Mouse (Mus musculus) retina, postnatal 7 days (tissue): Measurements from ENCODE around the gene Hnrnpl.

Experiments
- DNase-seq: peaks from one replicate; pipeline ENCODE4 v3.0.0-alpha.2; 2012; ENCODE audit warnings: low read depth, low spot score

The Hnrnpl gene

DNA sequence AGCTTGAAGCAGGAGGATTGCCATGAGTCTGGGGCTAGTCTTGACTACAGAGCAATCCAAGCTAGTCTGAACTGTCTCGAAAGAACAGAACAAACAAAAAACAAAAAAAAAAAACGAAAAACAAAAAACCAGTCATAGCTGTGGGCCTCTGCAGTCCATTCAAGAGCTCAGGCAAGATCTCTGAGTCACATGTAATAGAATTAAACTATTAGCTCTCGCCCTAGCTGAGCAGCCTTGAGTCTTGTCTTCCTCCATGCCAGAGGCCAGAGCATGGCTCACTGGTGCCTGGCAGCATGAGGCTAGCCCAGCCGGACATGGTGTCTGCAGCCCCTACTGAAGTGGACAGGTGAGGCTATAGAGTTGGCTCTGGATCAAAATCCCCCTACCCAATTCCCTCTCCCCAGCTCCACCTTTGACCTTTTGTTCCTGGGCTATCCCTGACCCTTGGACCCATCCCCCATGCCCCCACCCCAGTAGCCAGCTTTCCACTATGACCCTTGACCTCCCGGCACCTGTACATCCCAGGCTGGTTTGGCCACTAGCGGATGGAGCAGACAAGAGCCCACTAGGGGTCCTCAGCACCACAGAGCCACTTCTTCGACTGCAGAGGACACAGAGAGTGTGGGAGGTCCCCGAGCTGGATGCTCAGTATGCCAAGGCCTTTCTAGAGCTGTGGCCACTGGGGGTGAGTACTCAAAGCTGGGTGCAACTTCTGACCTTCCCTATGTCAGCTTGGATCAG, 18.1 kb upstream of the Hnrnpl start:
- DNase-seq: no peak

DNA sequence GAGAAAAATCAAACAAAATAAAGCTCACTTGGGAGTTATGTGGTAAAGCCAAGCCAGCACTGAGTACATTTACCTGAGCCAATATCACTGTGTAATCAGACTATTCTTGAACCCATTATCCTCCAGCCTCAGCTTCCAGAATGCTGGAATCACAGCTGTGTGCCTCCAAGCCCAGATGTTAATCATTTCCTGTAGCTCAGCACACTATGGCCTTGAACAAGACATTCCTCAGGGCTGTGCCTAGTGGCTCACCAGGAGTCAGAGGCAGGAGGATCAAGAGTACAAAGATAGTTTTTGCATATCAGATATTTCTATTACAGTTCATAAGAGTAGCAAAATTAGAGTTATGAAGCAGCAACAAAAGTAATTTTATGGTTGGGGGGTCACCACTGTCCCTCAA, 16.6 kb upstream of the Hnrnpl start:
- DNase-seq: no peak

GRCm38 (mm10) chr7:28792391-28793185, 15.8 kb upstream of the Hnrnpl start:
- no peak for DNase-seq

DNA sequence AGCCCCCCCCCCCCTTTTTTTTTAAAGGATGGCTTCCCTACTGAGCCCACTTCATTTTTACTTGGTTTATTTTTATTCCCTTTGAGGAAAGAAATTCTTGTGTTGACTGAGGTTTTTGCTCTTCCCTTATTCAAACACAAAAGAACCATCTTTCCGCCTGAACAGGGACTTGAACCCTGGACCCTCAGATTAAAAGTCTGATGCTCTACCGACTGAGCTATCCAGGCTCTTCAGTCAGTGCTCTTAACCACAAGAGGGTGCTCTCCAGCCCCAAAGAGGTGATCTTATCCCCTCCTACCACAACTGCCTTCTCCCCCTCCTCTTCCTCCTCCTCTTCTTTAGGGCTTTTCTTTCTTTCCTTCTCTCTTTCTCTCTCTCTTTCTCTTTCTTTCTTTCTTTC, 14.5 kb upstream of the Hnrnpl start:
- DNase-seq: no peak

GRCm38 (mm10) chr7:28794496-28794895, 13.8 kb upstream of the Hnrnpl start:
- no peak for DNase-seq

GRCm38 (mm10) chr7:28795832-28796231, 12.5 kb upstream of the Hnrnpl start:
- DNase-seq: no peak

GRCm38 (mm10) chr7:28796562-28796975, 11.8 kb upstream of the Hnrnpl start:
- DNase-seq: peak; percentile 62

DNA sequence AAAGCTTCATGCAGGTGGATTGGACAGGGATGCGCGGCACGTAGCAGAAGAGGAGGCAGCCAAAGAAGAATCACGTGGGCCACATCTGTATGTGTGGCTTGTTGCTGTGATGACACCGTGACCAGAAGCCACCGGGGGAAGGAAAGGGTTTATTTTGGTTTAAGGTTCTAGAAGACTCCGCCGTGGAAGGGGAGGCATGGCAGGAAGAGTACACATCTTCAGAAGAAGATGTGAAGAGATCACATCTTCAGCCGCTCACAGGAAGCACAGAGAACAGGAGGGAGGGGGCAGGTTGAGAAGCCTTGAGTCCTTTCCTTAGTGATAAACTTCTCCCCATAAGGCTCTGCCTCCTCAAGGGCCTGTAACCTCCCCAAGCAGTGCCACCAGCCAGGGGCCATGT, 8.3 kb upstream of the Hnrnpl start:
- no peak for DNase-seq

GRCm38 (mm10) chr7:28801451-28801850, 6.9 kb upstream of the Hnrnpl start:
- DNase-seq: no peak

DNA sequence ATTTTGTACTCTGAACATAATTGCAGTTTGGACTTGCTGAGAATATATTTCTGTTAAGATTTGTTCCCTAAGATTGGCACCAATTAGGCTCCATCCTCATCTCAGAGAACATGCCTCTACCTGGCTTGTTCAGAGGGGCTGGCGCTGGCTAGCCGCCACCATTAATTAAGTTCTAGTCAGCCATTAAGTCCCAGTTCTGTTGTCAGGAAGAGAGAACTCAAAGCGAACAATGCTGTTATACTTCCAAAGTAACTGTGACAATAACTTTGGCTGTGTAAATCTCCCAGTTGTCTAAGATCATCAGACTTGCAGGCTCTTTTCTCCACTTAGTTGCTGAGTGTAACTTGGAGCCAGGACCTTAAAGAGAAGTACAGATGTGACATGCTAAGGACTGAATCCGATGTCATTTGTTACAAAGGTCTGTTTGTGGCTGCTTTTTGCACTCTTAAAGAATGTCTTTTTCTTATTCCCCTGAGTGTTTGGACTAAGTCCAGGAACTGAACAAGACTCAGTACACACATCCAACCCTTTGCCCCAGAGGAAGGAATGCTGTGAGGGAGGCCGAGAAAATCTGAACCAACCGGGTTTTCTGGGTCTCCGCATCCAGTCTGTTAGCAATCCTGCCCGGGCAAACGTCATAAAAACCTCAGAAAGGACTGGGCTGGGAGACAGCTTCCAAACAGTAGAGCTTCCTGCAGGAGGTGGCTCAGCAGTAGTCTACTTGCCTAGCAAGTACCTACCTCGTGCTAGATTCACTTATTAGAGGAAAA, 6.3 kb upstream of the Hnrnpl start:
- no peak for DNase-seq

- no peak for DNase-seq
These were observed 5.3 kb upstream of the Hnrnpl start for GRCm38 (mm10) chr7:28802846-28803588.

DNA sequence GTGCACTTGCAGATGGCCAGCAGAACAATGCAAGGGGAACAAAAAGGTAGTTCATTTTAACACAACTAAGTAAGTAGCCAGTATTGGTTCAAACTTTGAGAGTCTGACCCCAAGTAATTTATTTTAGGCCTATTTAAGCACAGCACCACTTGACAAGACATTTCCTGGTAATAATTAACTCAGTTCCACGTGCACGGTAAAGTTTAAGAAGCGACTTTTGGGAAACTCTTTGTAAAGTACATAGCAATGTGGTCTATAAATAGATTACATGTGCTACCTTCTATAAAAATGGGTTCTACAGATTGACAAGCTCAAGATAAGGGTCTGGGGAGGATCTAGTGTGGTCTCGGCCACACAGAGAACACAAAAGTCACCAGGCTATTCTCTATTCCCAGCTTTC, 4.6 kb upstream of the Hnrnpl start:
- DNase-seq: no peak

GRCm38 (mm10) chr7:28806869-28807268, 1.5 kb upstream of the Hnrnpl start:
- no peak for DNase-seq

GRCm38 (mm10) chr7:28807641-28808220, 610 bp upstream of the Hnrnpl start:
- no peak for DNase-seq

- peak; percentile 77 for DNase-seq
These were observed 634 bp downstream of the Hnrnpl start for GRCm38 (mm10) chr7:28808957-28809393.

- DNase-seq: no peak
These were observed 1.2 kb downstream of the Hnrnpl start for GRCm38 (mm10) chr7:28809401-28810089.

DNA sequence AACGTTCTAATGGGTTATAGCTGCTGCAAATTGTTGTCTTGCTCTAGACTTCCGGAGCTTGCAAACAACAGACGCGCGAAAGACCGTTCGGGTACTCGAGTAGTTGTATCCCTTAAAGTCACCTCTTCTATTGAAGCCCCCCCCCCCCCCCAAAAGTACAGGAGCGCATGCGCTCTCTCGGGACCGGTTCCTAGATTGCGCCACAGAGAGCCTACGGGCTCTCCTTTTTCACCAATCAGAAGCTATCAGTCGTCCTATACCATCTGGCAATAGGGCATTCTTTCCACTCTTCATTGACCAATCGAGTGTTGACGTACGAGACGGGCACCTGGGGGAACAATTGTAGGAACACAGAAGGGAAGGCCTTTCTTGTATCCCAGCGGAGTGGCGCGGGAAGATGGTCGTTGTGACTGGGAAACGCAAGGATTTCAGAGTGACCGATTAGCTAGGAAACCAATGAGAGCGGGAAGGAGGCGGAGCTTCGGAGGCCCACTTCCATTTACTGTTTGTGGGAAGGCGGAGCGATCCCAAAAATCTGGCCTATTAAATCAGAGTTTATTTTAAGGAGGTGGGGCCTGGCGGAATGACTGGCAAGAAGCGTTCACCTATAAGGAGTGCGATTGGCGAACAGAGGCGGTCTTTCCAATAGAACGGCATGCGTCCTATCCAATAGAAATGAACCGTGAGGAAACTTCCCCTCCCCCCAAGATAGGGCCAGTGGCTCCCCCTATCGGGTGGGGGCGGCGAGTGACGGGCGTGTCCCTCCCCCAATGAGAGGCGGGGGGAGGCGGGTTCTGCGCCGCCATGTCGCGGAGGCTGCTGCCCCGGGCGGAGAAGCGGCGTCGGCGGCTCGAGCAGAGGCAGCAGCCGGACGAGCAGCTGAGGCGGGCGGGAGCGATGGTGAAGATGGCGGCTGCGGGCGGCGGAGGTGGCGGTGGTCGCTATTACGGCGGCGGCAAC, 2.0 kb downstream of the Hnrnpl start:
- DNase-seq: peak; percentile 98

DNA sequence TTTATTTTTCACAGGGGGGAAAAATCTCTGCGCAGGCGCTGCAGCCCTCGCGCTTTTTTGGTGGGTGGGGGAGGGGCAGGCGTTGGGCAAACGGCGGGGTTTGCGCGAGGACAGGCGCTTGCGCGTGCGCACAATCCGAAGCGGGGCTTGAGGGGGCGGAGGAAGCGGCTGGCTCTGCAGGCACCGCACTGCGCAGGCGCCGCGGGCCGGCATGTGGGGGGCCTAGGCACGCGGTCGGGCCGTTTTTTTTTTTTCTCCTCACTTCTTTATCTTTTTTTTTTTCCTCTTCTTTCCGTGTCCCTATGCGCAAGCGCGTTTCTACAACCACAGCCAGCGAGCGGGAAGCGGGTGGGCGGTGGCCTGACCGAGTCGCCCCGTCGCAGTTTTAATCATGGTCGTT, 2.9 kb downstream of the Hnrnpl start:
- DNase-seq: peak; percentile 82

DNA sequence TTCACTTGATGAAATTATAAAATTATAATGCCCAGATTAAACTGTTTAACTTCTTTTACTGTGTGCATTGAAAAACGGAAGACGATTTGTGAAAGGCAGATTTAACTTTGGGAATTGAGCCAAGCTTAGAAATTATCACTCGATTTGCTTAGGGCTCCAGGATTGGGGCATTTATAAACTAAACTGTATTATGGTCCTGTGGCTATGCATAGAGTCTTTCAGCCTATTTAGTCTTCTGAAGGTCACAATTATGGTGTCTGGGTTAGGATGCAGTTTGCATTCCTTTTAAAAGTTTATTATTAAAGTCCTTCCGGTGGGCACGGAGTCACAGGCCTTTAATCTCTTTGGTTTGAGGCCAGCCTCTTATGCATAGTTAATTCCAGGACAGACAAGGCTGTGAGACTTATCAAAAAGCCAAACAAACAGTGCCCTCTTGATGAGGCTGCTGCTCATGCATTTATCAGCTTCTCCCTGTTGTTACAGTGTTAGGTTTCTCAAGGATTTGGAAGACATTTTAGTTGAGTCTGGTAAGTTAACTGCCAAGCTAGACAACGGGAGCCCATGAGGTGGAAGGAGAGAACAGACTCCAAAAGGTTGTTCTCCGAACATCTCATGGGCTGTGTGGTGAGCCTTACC, 3.4 kb downstream of the Hnrnpl start:
- DNase-seq: no peak
